Mouse (Mus musculus) CD4-positive, CD25-positive, alpha-beta regulatory T cell, adult 4 months (primary cell): ENCODE results near the gene Klhl8. TPM values are rescaled to one million over a fixed set of nuclear protein-coding genes. Genes with fewer than 3 reads are reported as not detected.

Experiments used
- polyA plus RNA-seq, 2 experiments: library from polyadenylated mRNA; unstranded; fragments of 100-300 nt; shearing (Covaris generic); gene quantifications; one replicate each; pipeline ENCODE4 v1.2.1; 2017

Klhl8 gene
- polyA plus RNA-seq, 2 experiments from 2014 or later: 0.77 to 1.0 TPM

Other genes with a start within 250 kb of the Klhl8 start
- 10 to 100 TPM in 1 of 2 experiments, 1 to 10 TPM in 1; 9.4 to 18.2 TPM for gene Aff1, start 218.9 kb downstream of the Klhl8 start, polyA plus RNA-seq
- not detected for gene Hsd17b13, start 66.2 kb upstream of the Klhl8 start, polyA plus RNA-seq
- 1 to 10 TPM; 4.3 to 5.2 TPM for gene Hsd17b11, start 110.7 kb upstream of the Klhl8 start, polyA plus RNA-seq
- gene Nudt9, start 135.0 kb upstream of the Klhl8 start, polyA plus RNA-seq: 10 to 100 TPM; 13.5 to 22.6 TPM
- not detected for gene Gm17660, start 166.3 kb upstream of the Klhl8 start, polyA plus RNA-seq
- gene Sparcl1, start 202.5 kb upstream of the Klhl8 start, polyA plus RNA-seq: not detected